ENCODE assay signal across 24 mouse cellular contexts in the genomic region with DNA sequence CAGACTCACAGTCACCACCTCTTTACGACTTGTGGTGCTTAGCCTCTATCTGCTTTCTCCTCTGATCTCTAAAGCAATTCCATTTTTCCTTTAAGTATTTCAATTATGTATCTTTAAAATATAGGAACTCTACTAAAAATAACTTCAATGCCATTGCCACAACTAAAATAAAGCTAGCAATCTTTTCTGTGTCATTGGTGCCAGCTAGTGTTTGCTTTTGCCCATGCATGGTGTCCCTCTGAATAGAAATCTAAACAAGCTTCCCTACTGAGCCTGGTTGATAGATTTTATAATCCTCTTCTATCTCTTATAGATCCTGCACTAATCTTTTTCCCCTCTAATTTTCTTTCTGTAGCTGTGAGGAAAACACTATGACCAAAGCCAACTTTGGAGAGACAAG.
"Had no signal": no experiment of that assay in that cellular context is flagged by ENCODE, and none has a peak within 500 bp of the region (broad histone marks: within the 10 kb centered on the region; RNA-seq: fewer than 3 reads in every experiment).

No protein-coding gene starts in this region.

- H3K27ac ChIP-seq: heart, adult 2 months; heart, embryonic 13.5 days; heart, embryonic 15.5 days; hindbrain, embryonic 12.5 days; hindbrain, embryonic 14.5 days; limb, embryonic 10.5 days; limb, embryonic 12.5 days; liver, embryonic 13.5 days; liver, embryonic 15.5 days had no signal

- H3K4me1 ChIP-seq: heart, embryonic 13.5 days; heart, embryonic 15.5 days; hindbrain, embryonic 12.5 days; limb, embryonic 10.5 days; liver, embryonic 13.5 days; liver, embryonic 15.5 days had no signal

- H3K27me3 ChIP-seq: heart, embryonic 13.5 days; heart, embryonic 15.5 days; hindbrain, embryonic 12.5 days; limb, embryonic 12.5 days; liver, embryonic 13.5 days; liver, embryonic 15.5 days had no signal

- H3K4me3 ChIP-seq: heart, adult 2 months; heart, embryonic 13.5 days; heart, embryonic 15.5 days; hindbrain, embryonic 12.5 days; limb, embryonic 10.5 days; limb, embryonic 12.5 days; liver, embryonic 13.5 days; liver, embryonic 15.5 days had no signal

- H3K9me3 ChIP-seq: heart, embryonic 13.5 days; heart, embryonic 15.5 days; hindbrain, embryonic 12.5 days; limb, embryonic 10.5 days; limb, embryonic 12.5 days; liver, embryonic 13.5 days; liver, embryonic 15.5 days had no signal

- H3K36me3 ChIP-seq: heart, embryonic 13.5 days; heart, embryonic 15.5 days; limb, embryonic 10.5 days; limb, embryonic 12.5 days; liver, embryonic 13.5 days; liver, embryonic 15.5 days had no signal

- DNase-seq: gastrocnemius, postnatal 14 days; gastrocnemius, postnatal 36 days; heart, adult 11 months; heart, adult 2 months; heart, postnatal 14 days; heart, postnatal 36 days; kidney, adult 18-20 months; kidney, adult 8-10 months; kidney, postnatal 10 days; kidney, postnatal 25 days; kidney, postnatal 4 days; liver; liver, embryonic 13.5 days had no signal

- H3K4me2 ChIP-seq: heart, embryonic 11.5 days; heart, embryonic 13.5 days; heart, embryonic 15.5 days; hindbrain, embryonic 12.5 days; hindbrain, embryonic 14.5 days; limb, embryonic 12.5 days; liver, embryonic 11.5 days; liver, embryonic 13.5 days; liver, embryonic 15.5 days had no signal

- H3K9ac ChIP-seq: heart, embryonic 13.5 days; heart, embryonic 15.5 days; hindbrain, embryonic 12.5 days; hindbrain, embryonic 14.5 days; limb, embryonic 12.5 days; liver, embryonic 13.5 days; liver, embryonic 15.5 days had no signal

- ATAC-seq: hindbrain, embryonic 16.5 days; intestine, postnatal 0 days had no signal
